Mouse (Mus musculus): ENCODE data around the gene Dync1i1. TPM values are rescaled to one million over a fixed set of nuclear protein-coding genes. Genes with fewer than 3 reads are reported as not detected.

The Dync1i1 gene
- total RNA-seq, 2 experiments from 2014 or later: 125 to 137 TPM

GRCm38 (mm10) chr6:5949812-5950392, 224.5 kb downstream of the Dync1i1 start:
- no peak overlapping the region for H3K4me3 ChIP-seq
- DNase-seq (ENCODE audit: extremely low spot score in 1 of 2, low spot score in 2 of 2): no peak
- TF ChIP-seq CTCF (IDR thresholded peaks at IDR 0.05): no peak
- intact Hi-C loops (cut with DNase I): no loop called here
- H3K27ac ChIP-seq: no peak overlapping the region

GRCm38 (mm10) chr6:5956316-5956913, 231.0 kb downstream of the Dync1i1 start:
- intact Hi-C loops (cut with DNase I): no loop called here
- Histone ChIP-seq H3K4me3 (no peak overlapping the region), H3K27ac (no peak overlapping the region)
- TF ChIP-seq CTCF (IDR thresholded peaks at IDR 0.05): no peak
- DNase-seq (ENCODE audit: extremely low spot score in 1 of 2, low spot score in 2 of 2): no peak

DNA sequence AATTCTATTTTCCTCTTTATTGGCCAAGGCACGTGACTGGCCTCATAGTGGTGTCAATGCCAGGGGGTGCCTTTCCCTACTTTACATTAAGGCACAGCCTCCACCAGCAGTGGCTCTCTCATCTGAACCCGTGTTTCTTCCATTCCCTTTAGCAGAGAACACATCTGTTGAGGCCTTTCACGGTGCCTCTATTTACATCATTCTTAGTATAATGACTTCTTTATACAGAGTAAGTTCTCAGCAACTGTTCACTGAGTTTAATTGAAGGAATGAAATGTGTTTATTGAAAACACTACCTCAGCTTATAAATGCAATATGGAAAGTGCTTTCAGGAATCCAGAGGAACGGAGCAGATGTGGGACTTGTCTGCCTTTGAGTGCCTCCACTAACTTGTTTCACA, 235.3 kb downstream of the Dync1i1 start:
- no peak for DNase-seq (ENCODE audit: extremely low spot score in 1 of 2, low spot score in 2 of 2)
- Histone ChIP-seq H3K4me3 (no peak overlapping the region), H3K27ac (no peak overlapping the region)
- no peak for TF ChIP-seq CTCF (IDR thresholded peaks at IDR 0.05)
- intact Hi-C loops (cut with DNase I): no loop called here

DNA sequence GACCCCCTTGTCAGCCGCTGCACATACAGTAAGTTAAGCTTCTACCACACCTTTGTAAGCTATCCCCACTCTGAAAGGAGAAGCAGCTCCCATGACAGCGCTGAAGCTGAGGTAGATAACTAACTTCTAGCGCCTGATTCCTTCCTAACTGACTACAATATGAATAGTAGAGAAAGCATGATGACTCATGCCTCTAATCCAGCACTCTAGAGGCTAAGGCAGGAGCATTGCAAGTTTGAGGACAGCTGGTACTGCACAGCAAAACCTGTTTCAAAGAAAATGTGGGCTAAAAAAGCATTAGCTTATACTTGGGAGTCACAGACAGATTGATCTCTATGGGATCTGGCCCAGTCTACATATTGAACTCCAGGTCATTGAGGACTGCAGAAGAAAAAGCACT, 236.5 kb downstream of the Dync1i1 start:
- no peak for DNase-seq (ENCODE audit: extremely low spot score in 1 of 2, low spot score in 2 of 2)
- intact Hi-C loops (cut with DNase I): no loop called here
- TF ChIP-seq CTCF (IDR thresholded peaks at IDR 0.05): no peak

GRCm38 (mm10) chr6:5966376-5966775, 240.9 kb downstream of the Dync1i1 start:
- no peak for DNase-seq (ENCODE audit: extremely low spot score in 1 of 2, low spot score in 2 of 2)
- intact Hi-C loops (cut with DNase I): no loop called here
- no peak overlapping the region for H3K27ac ChIP-seq
- no peak overlapping the region for H3K4me3 ChIP-seq
- TF ChIP-seq CTCF (IDR thresholded peaks at IDR 0.05): no peak

More for the DNA sequence above, 236.5 kb downstream of the Dync1i1 start:
- Histone ChIP-seq H3K27ac (no peak overlapping the region), H3K4me3 (no peak overlapping the region)

DNA sequence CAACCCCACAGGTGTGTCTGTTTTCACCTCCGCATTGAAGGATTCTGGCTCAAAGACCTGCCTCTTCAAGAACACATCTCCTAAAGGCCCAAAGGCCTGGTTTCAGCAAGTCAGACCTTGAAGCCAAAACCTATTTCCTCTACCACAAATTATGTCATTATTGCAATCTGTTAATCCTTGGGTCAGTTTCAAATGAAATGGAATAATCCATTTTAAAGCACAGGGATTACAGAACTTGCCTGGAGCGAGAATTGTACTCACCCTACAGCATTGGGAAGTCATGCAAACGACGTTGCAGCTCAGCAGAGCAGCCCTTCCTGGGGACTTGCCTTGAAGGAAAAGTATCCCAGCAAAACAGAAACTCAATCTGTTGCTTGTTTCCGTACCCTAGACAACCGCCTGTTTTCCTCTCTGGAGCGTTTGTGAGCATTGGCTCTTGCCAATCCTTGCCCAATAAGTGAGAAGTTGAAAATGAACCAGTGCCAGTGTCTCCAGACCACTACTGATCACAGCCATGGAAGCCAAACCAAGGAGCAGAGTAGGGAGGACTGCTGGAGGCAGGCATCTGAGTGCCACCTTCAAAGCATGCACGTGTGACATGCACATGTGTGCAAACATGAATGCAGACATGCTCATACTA, 241.5 kb downstream of the Dync1i1 start:
- no peak overlapping the region for H3K4me3 ChIP-seq
- no peak overlapping the region for H3K27ac ChIP-seq
- TF ChIP-seq CTCF (IDR thresholded peaks at IDR 0.05): no peak
- intact Hi-C loops (cut with DNase I): no loop called here
- DNase-seq (ENCODE audit: extremely low spot score in 1 of 2, low spot score in 2 of 2): no peak

DNA sequence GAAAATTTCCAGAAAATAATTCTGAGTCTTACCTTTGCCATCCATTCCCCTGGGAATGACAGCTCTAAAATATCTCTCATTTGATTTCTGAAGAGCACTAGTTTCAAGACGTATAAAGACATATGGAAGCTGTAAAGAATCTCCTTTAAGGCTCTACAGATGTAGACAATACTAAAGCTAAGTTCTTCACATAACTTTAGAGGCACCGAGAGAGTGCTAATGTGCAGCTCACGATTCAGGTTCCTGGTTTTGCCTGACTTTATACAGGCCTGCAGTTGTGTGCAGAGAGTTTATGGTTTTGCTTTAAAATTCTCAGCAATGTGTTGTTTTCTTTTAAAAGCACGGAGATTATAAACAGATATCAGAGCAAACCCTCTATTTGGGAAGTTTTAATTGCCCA, 242.1 kb downstream of the Dync1i1 start:
- TF ChIP-seq CTCF (IDR thresholded peaks at IDR 0.05): no peak
- intact Hi-C loops (cut with DNase I): no loop called here
- H3K4me3 ChIP-seq: no peak overlapping the region
- DNase-seq (ENCODE audit: extremely low spot score in 1 of 2, low spot score in 2 of 2): no peak
- no peak overlapping the region for H3K27ac ChIP-seq

DNA sequence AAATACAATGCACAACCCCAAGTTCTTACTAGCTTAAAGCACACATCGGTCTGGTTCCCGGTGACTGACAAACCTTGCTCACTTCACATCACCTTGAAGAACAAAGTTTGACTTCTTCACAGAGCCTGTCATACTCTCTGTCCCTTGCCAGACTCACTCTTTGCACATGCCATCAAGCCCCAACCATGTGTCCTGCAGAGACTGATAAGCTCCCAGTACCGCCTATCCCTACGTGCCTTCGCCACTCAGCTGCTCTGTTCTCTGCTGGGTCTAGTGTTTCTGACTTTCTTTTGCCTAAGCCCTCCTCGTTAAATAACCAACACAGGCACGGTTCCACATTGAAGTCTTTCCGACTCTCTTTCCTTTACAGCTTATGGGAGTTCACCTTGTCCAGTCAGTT, 244.2 kb downstream of the Dync1i1 start:
- no peak for DNase-seq (ENCODE audit: extremely low spot score in 1 of 2, low spot score in 2 of 2)
- Histone ChIP-seq H3K4me3 (no peak overlapping the region), H3K27ac (no peak overlapping the region)
- no peak for TF ChIP-seq CTCF (IDR thresholded peaks at IDR 0.05)
- intact Hi-C loops (cut with DNase I): no loop called here

GRCm38 (mm10) chr6:5976241-5976640, 250.8 kb downstream of the Dync1i1 start:
- H3K27ac ChIP-seq: no peak overlapping the region
- intact Hi-C loops (cut with DNase I): no loop called here
- no peak for TF ChIP-seq CTCF (IDR thresholded peaks at IDR 0.05)
- no peak overlapping the region for H3K4me3 ChIP-seq
- DNase-seq (ENCODE audit: extremely low spot score in 1 of 2, low spot score in 2 of 2): no peak

GRCm38 (mm10) chr6:5977238-5977920, 251.9 kb downstream of the Dync1i1 start:
- no peak for DNase-seq (ENCODE audit: extremely low spot score in 1 of 2, low spot score in 2 of 2)
- Histone ChIP-seq H3K27ac (no peak overlapping the region), H3K4me3 (no peak overlapping the region)
- no peak for TF ChIP-seq CTCF (IDR thresholded peaks at IDR 0.05)
- intact Hi-C loops (cut with DNase I): no loop called here

- no peak for DNase-seq (ENCODE audit: extremely low spot score in 1 of 2, low spot score in 2 of 2)
- intact Hi-C loops (cut with DNase I): loop anchor here (5.0 kb wide), 1 partner anchor 134 kb away; no protein-coding TSS in a partner anchor
- TF ChIP-seq CTCF (IDR thresholded peaks at IDR 0.05): no peak
- H3K4me3 ChIP-seq: no peak overlapping the region
- H3K27ac ChIP-seq: no peak overlapping the region
Measured at GRCm38 (mm10) chr6:5991243-5991642, 265.8 kb downstream of the Dync1i1 start.

Data from left cerebral cortex, adult 2 months (tissue).